In the genomic region with DNA sequence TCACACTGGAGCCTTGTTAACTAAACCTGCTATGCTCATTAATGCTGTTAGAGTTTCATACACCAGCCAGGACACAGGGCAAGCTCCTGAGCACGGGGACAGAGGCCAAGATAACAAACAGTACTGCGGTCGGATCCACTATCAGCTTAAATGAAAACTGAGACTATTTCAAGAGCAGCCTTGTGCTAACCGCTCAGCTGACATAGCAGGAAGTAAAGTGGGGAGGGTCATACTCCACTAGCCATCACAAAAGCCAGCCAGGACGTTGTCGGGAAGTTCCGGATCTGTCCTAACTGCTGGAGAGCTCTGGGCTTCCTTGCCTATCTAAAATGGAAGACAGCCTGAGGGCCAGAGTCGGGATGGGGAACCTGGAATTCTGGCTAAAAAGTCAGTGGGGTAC, we compare ENCODE assay signal across 9 mouse cellular contexts. TPM values are rescaled to one million over a fixed set of nuclear protein-coding genes. Genes with fewer than 3 reads are reported as not detected.
DNase-seq lines count a peak whose midpoint lies in the region; ATAC-seq and TF ChIP-seq lines count a peak whose summit lies in the region.
"Had no signal": no experiment of that assay in that cellular context is flagged by ENCODE, and none has a peak within 500 bp of the region (broad histone marks: within the 10 kb centered on the region; RNA-seq: fewer than 3 reads in every experiment).

No protein-coding gene starts in this region.

- H3K27me3 ChIP-seq in heart, adult 2 months (ENCODE audit: control insufficient read depth, insufficient read depth, low read length) = no peaks in the 10 kb centered on the region
- peaks cover 27% of the 10 kb centered on the region for H3K27me3 ChIP-seq in midbrain, embryonic 15.5 days (replicated peaks)

- intact Hi-C loops in heart, adult 2 months (cut with DNase I) = loop anchor here (2.0 kb wide), 1 partner anchor 27 kb away; no protein-coding TSS in a partner anchor

- H3K9ac ChIP-seq in heart, adult 2 months (ENCODE audit: low read depth, low read length) = peak overlapping the region; percentile 14
- no peak overlapping the region for H3K9ac ChIP-seq in midbrain, embryonic 15.5 days
- H3K9ac ChIP-seq: forebrain, embryonic 12.5 days had no signal

- WGBS in heart, adult 2 months = 2% methylated on average over 8 of the region's 8 CpGs
- 22% methylated on average over 8 of the region's 8 CpGs for WGBS in midbrain, embryonic 15.5 days

- peak overlapping the region; percentile 98 for H3K27ac ChIP-seq in heart, adult 2 months
- H3K27ac ChIP-seq in midbrain, embryonic 15.5 days = no peak overlapping the region
- H3K27ac ChIP-seq: forebrain, embryonic 12.5 days had no signal

- H3K79me2 ChIP-seq in heart, adult 2 months (replicated peaks; ENCODE audit: control insufficient read depth, insufficient read depth, low read length) = no peaks in the 10 kb centered on the region

- peaks cover 7% of the 10 kb centered on the region for H3K36me3 ChIP-seq in heart, adult 2 months (ENCODE audit: control insufficient read depth, insufficient read depth, low read length)
- H3K36me3 ChIP-seq in midbrain, embryonic 15.5 days (replicated peaks) = no peaks in the 10 kb centered on the region
- H3K36me3 ChIP-seq: forebrain, embryonic 12.5 days had no signal

- peaks cover 3% of the 10 kb centered on the region for H3K4me1 ChIP-seq in heart, adult 2 months (ENCODE audit: control insufficient read depth, insufficient read depth, low read length)
- peaks cover 21% of the 10 kb centered on the region for H3K4me1 ChIP-seq in midbrain, embryonic 15.5 days

- no peak overlapping the region for H3K4me2 ChIP-seq in midbrain, embryonic 15.5 days
- H3K4me2 ChIP-seq: forebrain, embryonic 12.5 days; midbrain, embryonic 11.5 days had no signal

- H3K4me3 ChIP-seq in heart, adult 2 months = peak overlapping the region; percentile 62
- no peak overlapping the region for H3K4me3 ChIP-seq in midbrain, embryonic 15.5 days
- H3K4me3 ChIP-seq: forebrain, embryonic 12.5 days had no signal

- no peaks in the 10 kb centered on the region for H3K9me3 ChIP-seq in midbrain, embryonic 15.5 days
- H3K9me3 ChIP-seq: forebrain, embryonic 12.5 days had no signal

- ATAC-seq in CD4-positive, CD25-positive, alpha-beta regulatory T cell, adult 4 months = no peak
- no peak for ATAC-seq in midbrain, embryonic 15.5 days (replicated peaks)

- peak; percentile 25 for DNase-seq in R1 (ENCODE audit: low read depth, low spot score)
- peak; percentile 55 to 65 for DNase-seq in heart, adult 2 months
- DNase-seq in kidney, adult 18-20 months = peak; percentile 23
- peak; percentile 17 for DNase-seq in lung, postnatal 14 days
- DNase-seq in layer of hippocampus, adult 11-12 months (ENCODE audit: low spot score) = no peak

- peak; percentile 86 for TF ChIP-seq EP300 in heart, adult 2 months (IDR thresholded peaks at IDR 0.05; ENCODE audit: insufficient read depth, low read depth, low read length)

- TF ChIP-seq POLR2A in heart, adult 2 months (IDR thresholded peaks at IDR 0.05; ENCODE audit: insufficient read depth, low read depth, low read length) = peak; percentile 68

- no peak for TF ChIP-seq CTCF in heart, adult 2 months (IDR thresholded peaks at IDR 0.05)

RNA-seq across cellular contexts. Expression of a gene that starts 4.2 kb away (rescaled TPM):
- total RNA-seq in heart, adult 2 months (2021) = 100 to 1,000 TPM; 316 to 339 TPM
- 16.4 and 27.2 TPM in 2 replicates for polyA plus RNA-seq in heart, adult 2 months (2012; rRNA removed)
- polyA plus RNA-seq in CD4-positive, CD25-positive, alpha-beta regulatory T cell, adult 4 months (2017; shearing (Covaris generic)) = 1 to 10 TPM; 2.0 to 5.2 TPM
- 0.88 and 2.2 TPM in 2 replicates for polyA plus RNA-seq in midbrain, embryonic 15.5 days (2015; fragmentation: Nextera tagmentation; extraction: Ambion mirVana)

RNA-seq across cellular contexts. Expression of a gene that starts 51.7 kb away (rescaled TPM):
- 10 to 100 TPM; 54.2 to 58.0 TPM for total RNA-seq in heart, adult 2 months (2021)
- 39.4 and 61.3 TPM in 2 replicates for polyA plus RNA-seq in heart, adult 2 months (2012; rRNA removed)
- 100 to 1,000 TPM; 256 to 262 TPM for polyA plus RNA-seq in CD4-positive, CD25-positive, alpha-beta regulatory T cell, adult 4 months (2017; shearing (Covaris generic))
- 227 and 232 TPM in 2 replicates for polyA plus RNA-seq in midbrain, embryonic 15.5 days (2015; fragmentation: Nextera tagmentation; extraction: Ambion mirVana)

RNA-seq across cellular contexts. Expression of a gene that starts 51.8 kb away (rescaled TPM):
- total RNA-seq in heart, adult 2 months (2021) = 100 to 1,000 TPM in 1 of 2 experiments, 10 to 100 TPM in 1; 98.4 to 102 TPM
- polyA plus RNA-seq in heart, adult 2 months (2012; rRNA removed) = 18.1 and 43.8 TPM in 2 replicates
- polyA plus RNA-seq in CD4-positive, CD25-positive, alpha-beta regulatory T cell, adult 4 months (2017; shearing (Covaris generic)) = 1 to 10 TPM; 8.1 to 10.0 TPM
- polyA plus RNA-seq in midbrain, embryonic 15.5 days (2015; fragmentation: Nextera tagmentation; extraction: Ambion mirVana) = 40.0 and 41.0 TPM in 2 replicates
